Mouse (Mus musculus): ENCODE measurements around the gene Gm7075. TPM values are rescaled to one million over a fixed set of nuclear protein-coding genes. Genes with fewer than 3 reads are reported as not detected.

Gm7075 gene
- polyA plus RNA-seq, 1 experiment from 2014 or later: not detected

- H3K9me3 ChIP-seq (replicated peaks): no peaks in the 10 kb centered on the region
- H3K27me3 ChIP-seq (ENCODE audit: low read depth, poor library complexity, severe bottlenecking): peaks cover 20% of the 10 kb centered on the region
- no peak overlapping the region for H3K27ac ChIP-seq
- H3K4me3 ChIP-seq: no peak overlapping the region
- DNase-seq (ENCODE audit: low spot score): peak; percentile 52
- no peaks in the 10 kb centered on the region for H3K36me3 ChIP-seq
- H3K4me1 ChIP-seq: 0 out of 2 replicates have a peak, but pooled peaks cover 7% of the 10 kb centered on the region
- WGBS: 24% methylated on average over 9 of the region's 9 CpGs
Measured at GRCm38 (mm10) chr10:63377468-63377867, 44.1 kb downstream of the Gm7075 start.

GRCm38 (mm10) chr10:63376303-63376702 is 45.3 kb downstream of the Gm7075 start:
- no peak for DNase-seq (ENCODE audit: low spot score)
- Histone ChIP-seq H3K4me1 (0 out of 2 replicates have a peak, but pooled peaks cover under 1% of the 10 kb centered on the region), H3K36me3 (no peaks in the 10 kb centered on the region), H3K4me3 (no peak overlapping the region), H3K27ac (no peak overlapping the region), H3K9me3 (replicated peaks) (no peaks in the 10 kb centered on the region), H3K27me3 (ENCODE audit: low read depth, poor library complexity, severe bottlenecking) (peaks cover 13% of the 10 kb centered on the region)
- 86% methylated on average over 5 of the region's 5 CpGs for WGBS

Other genes with a start within 250 kb of the Gm7075 start
- gene Mypn, start 217.8 kb downstream of the Gm7075 start, polyA plus RNA-seq (2016; fragmentation: Nextera tagmentation; extraction: Ambion mirVana): 0.19 and 0.25 TPM in 2 replicates
- gene Herc4, start 178.0 kb downstream of the Gm7075 start, polyA plus RNA-seq (2016; fragmentation: Nextera tagmentation; extraction: Ambion mirVana): 44.3 and 48.6 TPM in 2 replicates
- gene Sirt1, start 40.1 kb downstream of the Gm7075 start, polyA plus RNA-seq (2016; fragmentation: Nextera tagmentation; extraction: Ambion mirVana): 6.4 and 6.9 TPM in 2 replicates
- gene Dnajc12, start 39.3 kb downstream of the Gm7075 start, polyA plus RNA-seq (2016; fragmentation: Nextera tagmentation; extraction: Ambion mirVana): 7.9 and 9.7 TPM in 2 replicates
- 0.04 TPM in 1 of 2 replicates, not detected in the other for gene Ctnna3, start 8.3 kb upstream of the Gm7075 start, polyA plus RNA-seq (2016; fragmentation: Nextera tagmentation; extraction: Ambion mirVana)

All from limb, embryonic 10.5 days (tissue).